Mouse (Mus musculus): Measurements from ENCODE around the gene Nek1.
A peak's percentile ranks its signal among the peaks of the same experiment; 100 is the strongest.

The Nek1 gene

GRCm38 (mm10) chr8:60992910-60993638 lies at the start of gene Nek1:
TSS of gene Nek1 (plus strand) at chr8:60993195.
- DNase-seq: peak; percentile 98

- DNase-seq: no peak
Measured at GRCm38 (mm10) chr8:60947503-60947902, 45.5 kb upstream of the Nek1 start.

GRCm38 (mm10) chr8:60949859-60950258 lies 43.1 kb upstream of the Nek1 start:
- DNase-seq: no peak

- no peak for DNase-seq
Measured at GRCm38 (mm10) chr8:60951271-60951670, 41.7 kb upstream of the Nek1 start.

DNA sequence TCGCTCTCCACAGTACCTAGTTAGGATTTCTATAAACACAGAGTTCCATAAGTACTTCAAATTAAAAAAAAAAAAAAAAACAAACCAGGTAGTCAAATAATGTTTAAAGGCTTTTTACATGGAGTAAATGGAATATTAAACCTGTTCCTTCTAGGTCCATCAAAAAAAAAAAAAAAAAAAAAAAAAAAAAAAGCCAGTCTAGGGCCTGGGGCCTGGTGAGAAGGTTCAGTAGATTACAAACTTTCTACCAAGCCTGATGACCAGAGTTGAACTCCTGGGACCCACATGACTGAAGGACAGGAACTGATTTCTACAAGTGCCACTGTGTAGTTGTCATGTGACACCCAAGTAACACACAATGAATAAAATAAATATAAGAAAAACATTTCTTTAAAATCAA lies 41.2 kb upstream of the Nek1 start:
- DNase-seq: no peak

DNA sequence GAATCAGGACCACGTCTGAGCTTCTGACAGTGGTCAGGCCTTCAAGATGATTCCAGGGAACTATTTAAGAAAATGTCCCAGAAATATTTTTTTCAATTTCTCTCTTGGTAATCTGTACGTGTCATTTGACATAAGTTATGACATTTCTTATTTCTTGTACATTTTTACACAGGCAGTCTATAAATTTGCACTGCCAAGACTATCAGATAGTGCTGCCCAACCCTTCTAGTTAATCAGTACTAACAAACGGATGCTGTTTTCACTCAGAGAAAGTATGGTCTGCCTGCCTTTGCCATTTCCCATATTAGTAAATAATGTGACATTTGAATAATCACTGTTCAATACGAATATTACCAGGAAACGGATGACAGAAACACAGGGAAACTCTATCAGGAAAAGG lies 40.2 kb upstream of the Nek1 start:
- DNase-seq: no peak

- peak; percentile 56 for DNase-seq
Measured at GRCm38 (mm10) chr8:60954281-60955014, 38.5 kb upstream of the Nek1 start.

- DNase-seq: no peak
Measured at GRCm38 (mm10) chr8:60956847-60957246, 36.1 kb upstream of the Nek1 start.

GRCm38 (mm10) chr8:60962763-60963162 lies 30.2 kb upstream of the Nek1 start:
- no peak for DNase-seq

DNA sequence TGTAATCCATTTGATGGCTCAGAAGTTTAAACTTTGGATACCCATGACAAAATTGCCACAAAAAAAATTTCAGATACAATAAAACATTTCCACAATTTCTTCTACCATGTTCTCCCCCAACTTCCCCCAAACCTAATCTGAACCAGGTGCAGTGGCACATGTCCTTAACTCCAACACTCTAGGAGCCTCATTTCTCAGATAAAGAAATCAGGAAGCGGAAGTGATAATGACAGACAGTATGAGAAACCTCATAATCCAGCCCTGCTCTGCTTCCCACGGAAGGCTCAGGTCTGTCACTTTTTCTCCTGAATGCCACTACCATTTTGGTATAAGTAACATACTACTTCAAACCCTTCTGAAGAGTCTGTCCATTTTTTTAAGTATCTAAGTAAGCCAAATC lies 29.1 kb upstream of the Nek1 start:
- no peak for DNase-seq

DNA sequence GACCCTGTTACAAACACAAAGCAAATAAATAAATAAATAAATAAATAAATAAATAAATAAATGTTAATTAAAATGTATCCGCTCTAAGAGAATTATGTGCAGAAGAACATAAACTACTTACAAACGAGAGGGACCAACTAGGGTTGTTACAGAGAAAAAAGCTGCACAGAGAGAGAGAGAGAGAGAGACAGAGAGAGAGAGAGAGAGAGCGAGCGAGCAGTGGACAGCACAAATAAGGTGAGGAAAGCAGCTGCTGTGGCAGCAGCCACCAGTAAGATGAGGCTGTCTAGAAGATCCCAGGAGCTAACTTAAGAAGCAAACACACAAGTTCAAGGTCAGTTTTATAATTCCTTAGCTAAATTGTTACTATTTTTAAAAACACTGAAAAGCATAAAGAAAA lies 28.5 kb upstream of the Nek1 start:
- no peak for DNase-seq

- DNase-seq: no peak
Measured at GRCm38 (mm10) chr8:60965306-60965705, 27.7 kb upstream of the Nek1 start.

DNA sequence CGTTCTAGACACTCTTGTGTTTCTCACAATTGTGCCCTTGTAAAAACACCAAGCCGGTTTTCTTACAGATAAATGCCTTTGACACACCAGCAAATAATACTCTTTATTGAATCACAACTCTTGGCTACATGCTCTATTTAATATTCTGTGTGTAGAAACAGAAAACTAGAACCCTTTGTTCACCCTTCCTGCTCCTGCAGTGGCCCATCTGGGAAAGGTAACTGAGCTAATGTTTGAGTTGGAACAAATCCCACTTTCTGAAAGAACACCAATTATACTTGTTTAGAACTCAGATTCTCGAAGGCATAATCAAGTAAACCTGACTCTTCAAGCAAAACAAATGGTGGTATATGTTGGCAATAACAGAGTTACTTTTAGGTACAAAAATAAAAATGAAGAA lies 27.3 kb upstream of the Nek1 start:
- DNase-seq: no peak

DNA sequence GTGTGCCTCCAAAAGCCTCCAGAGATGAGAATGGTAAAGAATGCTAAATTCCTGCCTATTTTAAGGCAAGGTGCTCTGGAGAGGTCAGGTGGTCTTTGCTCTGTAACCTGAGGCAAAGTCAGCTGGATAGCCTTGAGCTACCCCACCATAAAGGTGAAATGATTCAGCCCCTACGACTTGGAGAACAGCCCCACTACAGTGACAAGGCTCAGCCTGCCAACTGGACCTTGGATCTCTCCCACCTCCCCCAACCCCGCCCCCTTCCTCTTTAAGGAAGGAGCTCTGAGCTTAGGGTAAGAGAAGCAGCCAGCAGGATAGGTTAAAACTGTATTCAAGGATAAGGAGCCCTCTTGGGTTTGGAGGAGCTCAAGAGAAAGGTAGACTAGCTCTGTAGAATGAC lies 23.9 kb upstream of the Nek1 start:
- DNase-seq: no peak

DNA sequence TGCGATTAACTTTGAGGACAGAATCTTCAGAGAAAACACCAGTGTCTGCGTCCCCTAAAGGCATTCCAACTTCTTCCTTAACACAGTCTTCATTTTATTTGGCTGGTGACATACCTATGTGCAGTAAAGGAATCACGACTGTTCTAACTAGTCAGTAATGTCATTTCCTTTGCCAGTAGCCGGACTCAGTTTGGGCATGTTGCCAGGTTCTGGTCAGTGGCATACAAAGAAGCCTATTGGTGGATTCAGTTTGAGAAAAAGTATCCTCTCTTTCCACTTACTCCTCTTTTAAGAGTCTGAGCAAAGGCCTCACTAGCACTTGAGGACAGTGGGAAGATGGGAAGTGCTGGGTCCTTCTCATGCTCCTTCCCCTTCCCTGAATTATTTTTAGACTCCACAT lies 21.2 kb upstream of the Nek1 start:
- DNase-seq: peak; percentile 33

DNA sequence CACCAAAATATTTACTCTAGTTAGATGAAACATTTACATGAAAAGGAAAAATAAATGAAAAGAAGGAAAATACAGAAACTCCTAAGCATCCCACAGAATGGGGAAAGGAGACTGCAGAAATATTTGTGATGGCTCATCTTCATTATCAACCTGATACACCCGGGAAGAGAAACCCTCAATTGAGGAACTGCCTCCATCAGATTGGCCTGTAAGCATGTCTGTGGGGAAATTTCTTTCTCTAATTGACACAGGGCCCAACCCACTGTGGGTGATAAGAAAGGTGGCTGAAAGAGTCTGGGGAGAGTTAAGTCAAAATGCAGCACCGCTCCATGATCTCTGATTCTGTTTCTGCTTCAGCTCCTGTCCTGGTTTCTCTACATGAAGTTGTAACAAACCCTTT lies 19.5 kb upstream of the Nek1 start:
- no peak for DNase-seq

DNA sequence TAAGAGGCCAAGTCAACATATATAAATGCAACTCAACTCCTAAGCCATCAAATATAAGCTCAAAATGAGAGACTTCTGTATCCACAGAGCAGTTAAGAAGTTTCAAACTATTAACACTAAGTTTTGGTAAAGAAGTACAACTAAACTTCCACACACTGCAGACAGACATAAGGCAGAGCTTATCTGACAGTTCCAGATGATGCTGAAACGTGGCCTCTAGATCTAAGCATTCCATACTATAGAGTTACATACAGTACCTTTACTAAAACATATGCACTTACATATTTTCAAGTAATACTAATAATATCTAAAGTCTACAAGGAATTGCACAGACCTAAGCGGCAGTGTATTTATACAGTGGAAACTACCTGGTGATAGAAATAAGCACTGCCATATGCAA lies 18.2 kb upstream of the Nek1 start:
- no peak for DNase-seq

DNA sequence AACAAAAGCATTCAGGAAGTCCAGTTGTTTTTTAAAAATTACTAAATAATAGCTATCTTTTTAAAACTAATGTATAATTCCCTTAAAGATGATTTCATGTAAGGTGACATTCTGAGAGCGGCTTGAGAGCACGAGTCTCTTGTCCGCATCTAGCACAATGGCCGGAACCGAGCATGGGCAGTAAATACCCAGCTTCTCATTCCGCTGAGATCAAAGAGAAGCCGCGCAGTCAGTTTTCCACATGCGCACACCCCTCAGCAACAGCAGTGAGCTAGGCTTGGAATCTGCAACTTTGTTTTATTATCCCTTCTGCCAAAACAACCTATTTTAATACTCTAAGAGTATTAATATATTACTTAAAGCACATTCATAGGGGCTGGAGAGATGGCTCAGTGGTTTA lies 16.2 kb upstream of the Nek1 start:
- DNase-seq: no peak

- no peak for DNase-seq
Measured at GRCm38 (mm10) chr8:60978496-60978895, 14.5 kb upstream of the Nek1 start.

DNA sequence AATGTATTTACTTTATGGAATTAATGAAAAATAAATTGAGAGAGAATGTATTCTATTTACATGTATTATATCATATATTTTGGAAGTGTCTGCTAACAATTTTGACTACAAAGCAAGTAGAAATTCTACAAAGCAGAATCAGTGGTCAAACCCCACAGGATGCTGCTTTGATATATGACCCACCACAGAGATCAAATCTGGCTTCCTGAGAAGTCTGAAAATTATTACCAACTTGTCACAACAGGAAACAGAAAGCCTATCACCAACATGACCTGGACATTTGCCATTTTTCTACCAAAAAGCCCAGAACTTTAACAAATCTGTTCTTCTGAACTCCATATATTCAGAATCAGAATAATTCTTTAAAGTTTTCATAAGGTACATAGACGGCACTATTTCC lies 11.6 kb upstream of the Nek1 start:
- no peak for DNase-seq

DNA sequence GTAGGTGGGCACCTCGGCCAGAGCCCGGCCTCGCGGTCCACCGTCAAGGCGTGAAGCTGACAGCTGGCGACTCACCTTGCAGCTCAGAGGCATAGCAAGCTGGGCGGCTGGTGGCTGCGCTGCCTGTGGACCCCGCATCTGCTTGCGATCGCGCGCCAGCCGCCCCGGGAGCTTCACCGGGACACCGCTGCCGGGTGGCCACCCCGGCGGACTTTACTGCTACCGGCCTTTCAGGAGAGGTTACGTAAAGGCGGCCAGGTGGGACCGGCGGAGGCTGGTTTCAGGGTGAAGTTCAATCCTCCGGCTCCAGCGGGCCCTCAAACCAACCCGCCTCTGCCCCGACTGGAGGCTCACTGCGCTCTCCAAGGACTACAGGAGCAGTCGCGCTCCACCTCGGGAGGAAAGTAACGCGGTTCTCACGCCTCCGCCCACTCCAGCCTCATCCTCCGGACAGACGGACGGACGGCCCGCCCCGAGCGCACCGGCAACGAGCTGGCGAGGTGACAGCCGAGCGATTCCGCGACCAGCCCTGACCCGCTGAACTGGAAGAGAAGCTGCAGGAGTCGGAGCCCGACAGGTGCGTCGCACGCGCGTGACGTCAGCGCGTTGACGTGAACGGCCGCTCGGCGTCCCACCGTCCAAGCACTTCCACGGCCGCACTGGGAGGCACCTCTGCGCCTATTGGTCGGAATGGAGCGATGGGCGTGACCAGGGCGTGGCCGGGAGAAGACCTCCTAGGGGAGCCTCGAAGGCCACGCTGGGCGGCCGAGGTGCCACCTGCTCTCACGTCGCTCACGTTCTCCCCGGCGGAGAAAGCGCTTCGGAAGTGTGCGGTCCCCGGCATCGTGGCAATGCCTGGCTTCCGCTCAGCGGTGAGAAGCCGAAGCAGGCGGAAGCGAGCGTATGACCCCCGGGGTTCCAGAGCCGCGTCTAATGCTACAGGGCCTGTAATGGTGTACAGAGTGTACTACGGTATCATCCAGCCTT lies 10.0 kb upstream of the Nek1 start, which contains the start of gene Clcn3:
Clcn3 (minus strand) TSS at position 600 of the 987 bp plus-strand sequence.
- DNase-seq: peak; percentile 95

DNA sequence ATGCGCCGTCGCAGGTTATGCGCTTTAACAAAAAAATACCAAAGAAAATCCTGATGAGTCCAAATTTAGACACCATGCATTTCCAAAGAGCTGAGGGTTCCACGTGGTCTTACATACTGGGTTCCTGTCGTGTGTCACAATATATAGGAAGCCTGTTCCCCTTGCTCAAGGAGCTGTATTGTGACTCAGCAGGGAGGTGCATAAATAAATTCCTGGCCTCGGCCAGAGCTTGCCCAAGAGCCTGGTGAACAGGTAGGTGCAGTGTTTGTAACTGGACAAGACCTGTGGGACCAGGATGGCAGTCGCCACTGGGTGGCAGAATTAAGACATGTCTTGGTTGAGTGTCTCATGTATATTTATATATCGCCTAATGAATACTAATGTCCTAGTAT lies 9.3 kb upstream of the Nek1 start:
- peak; percentile 49 for DNase-seq
